Mouse (Mus musculus) adrenal gland, postnatal 25 days (tissue): ENCODE data around the gene Znrf3. TPM values are rescaled to one million over a fixed set of nuclear protein-coding genes. Genes with fewer than 3 reads are reported as not detected.
A peak's percentile ranks its signal among the peaks of the same experiment; 100 is the strongest.
"Not testable (repeated sequence)": the region's sequence is repeated elsewhere in the genome, so short reads cannot be mapped to it uniquely, and the experiment has no call there.

Experiments used
- DNase-seq: peaks from one replicate; pipeline ENCODE4 v3.0.0; 2021; ENCODE audit warnings: mixed read lengths
- long read RNA-seq: library from polyadenylated mRNA; stranded (forward); transcript quantifications from one replicate; pipeline ENCODE4 v2.0.0, GENCODE M21; 2021
- total RNA-seq: library from RNA; stranded (reverse); gene quantifications from 2 replicates; pipeline ENCODE4 v1.2.3, GENCODE M21; 2021

The Znrf3 gene
- 25.6 and 43.2 TPM in 2 replicates for total RNA-seq
- long read RNA-seq, full-length matches to known transcripts = 1 of 6 reads
- long read RNA-seq, partial matches to known transcripts = 1 of 6 reads
- long read RNA-seq, other reads (novel, unspliced or antisense) = 4 of 6 reads

DNA sequence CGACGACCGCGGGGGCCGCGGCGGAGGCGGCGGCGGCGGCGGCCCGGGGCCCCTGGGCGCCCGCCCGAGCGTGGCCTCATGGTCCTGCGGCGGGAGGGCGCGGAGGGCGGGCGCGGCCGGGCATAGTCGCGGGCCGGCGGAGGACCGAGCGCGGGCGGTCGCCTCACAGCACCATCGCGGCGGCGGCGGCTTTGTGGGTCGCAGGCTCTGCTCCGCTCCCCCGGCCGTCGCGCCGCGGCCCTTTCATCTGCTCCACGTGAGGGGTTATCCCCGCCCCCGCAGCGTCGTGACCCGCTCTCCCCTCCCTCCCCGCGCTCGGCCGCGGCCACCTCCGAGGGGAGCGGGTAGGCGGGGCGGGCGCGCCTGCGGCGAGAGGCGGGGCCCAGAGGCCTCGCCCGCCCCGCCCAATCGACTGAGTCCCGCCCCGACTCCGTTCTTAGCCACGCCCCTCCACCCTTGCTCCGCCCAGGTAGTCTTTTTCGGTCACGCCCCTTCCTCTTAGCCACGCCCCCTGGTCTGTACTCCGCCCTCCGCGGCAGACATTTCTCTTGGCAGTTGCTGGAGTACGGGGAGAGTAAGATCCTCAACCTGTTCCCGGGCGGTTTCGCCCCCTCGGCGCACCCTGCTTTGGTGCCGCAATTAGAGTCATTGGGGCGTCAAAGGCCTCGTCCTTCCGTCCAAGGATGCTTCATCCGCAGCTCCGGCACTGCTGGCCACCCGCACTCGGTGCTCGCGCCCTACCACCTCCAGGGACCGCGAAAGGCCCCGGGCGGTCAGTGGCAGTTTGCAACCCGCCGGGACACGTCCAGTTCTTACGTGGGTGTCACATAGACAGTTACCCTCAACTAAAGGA lies at the start of gene Znrf3:
Gene Znrf3 (minus strand): TSS at position 249 of the 853 bp plus-strand sequence.
- DNase-seq = peak; percentile 96

- DNase-seq = no peak
Observed at GRCm38 (mm10) chr11:5493869-5494268, 49.2 kb upstream of the Znrf3 start.

DNA sequence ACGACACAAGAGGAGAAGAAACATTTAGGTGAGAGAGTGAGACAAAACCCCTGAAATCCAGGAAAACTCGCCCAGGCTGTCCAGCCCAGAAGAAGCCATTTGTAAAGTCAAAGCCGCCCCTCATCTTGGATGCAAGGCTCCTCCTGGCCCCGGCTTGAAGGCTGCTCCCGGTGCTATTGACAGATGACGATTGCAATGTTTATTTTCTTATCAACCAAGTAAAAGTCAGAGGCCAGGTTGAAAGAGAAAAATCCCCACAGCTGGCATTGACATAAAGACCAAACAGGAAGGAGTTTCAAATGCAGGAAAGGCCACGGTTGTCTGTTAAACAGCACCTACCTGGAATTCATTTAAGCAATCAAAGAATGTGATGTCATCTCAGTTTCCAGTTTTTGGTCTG lies 47.3 kb upstream of the Znrf3 start:
- no peak for DNase-seq

DNA sequence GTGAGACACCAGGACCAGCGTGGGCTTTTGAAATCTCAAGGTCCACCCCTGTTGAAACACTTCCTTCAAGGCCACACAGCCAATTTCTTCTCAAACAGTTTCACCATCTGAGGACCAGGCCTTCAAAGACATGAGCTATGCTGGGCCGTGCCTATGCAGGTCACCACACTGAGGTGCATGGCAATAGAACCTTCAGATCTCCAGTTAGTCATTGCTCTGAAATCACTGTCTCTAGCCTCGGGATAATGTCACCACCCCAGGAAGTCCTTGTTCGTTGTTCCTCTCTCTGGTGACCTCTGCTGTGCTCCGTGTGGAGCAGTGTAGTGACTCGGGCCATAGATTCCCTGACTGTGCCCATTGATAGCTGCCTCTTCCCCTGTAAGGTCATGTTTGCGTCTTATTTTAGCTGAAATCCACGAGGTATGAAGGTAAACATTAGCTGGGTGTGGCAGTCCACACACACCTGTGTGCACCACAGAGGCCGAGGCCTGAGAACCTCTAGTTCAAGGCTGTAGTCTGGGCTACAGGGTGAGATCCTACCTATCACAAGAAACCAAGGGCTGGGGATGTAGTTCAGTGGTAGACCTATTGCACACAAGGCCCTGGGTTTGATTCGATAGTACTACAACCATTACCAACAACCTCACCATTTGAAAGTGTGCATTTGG lies 46.5 kb upstream of the Znrf3 start:
- DNase-seq = no peak

DNA sequence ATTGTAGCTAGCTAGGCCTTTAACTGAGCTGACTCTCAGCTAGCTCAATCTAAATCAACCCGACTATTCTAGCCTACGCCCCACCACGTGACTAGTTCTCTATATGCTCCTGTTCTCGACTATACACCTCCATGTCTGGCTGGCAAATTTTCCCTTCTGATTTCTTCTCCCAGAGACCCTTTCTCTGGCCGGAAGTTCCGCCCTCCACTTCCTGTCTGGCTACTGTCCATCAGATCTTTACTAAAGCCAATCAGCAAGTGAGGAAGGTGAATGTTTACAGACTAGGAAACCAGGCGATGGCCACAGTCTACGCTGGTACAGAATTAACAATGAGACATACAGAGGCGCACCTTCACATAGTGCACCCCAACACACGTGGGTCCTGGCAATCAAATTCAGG lies 44.8 kb upstream of the Znrf3 start:
- not testable (repeated sequence) for DNase-seq

DNA sequence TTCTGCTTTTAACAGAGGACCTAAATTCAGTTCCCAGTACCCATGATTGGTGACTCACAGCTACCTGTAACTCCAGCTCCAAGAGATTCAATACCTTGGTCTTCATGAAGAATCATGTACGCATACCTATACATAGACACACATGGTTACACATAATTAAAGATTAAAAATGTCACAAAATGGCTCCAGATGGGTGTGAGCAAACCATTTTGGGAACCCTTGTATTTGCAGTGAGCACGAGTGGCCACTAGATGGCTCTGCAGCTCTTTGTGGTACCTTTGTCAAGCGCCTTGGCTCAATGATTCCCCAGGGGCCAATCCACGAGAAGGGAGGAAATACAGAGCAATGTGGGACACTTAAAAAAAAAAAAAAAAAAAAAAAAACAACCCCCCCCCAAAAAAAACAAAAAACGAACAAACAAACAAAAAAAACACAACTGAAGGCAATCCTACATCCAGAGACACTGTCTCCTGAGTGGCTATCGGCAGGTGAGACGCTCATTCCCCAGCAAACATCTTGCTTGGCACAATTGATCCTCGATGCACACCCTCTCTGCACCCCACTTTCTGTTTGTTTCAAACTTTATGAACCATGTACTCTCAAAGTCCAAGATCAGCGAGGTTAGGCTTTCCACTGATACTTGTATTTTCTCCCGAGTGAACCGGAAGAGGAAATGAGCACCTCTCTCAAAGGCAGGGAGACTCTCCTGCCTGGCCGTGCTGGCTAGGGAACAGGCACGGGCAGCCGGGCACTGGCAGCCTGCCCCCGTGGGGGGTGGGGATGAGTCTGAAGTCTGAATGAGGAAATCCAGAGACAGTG lies 40.8 kb upstream of the Znrf3 start:
- DNase-seq = peak; percentile 79

DNA sequence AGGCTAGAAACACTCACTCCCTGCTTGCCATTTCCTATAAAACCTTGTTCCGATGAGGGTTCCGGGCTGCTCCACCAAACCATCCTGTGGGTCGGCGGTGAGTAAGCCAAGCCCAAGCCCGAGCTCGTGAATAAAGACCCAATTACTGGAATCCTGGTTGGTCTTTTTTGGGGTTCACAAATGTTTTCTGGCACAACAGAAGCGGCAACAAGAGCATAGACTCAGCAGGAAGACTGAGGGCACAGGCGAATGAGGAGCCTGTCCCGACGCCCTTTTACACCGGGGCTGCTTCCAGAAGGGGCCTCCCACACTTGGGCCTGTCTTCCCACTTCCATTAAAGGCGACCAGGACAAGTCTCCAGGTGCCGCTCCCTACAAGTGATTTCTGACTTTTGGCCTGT lies 37.9 kb upstream of the Znrf3 start:
- no peak for DNase-seq

DNA sequence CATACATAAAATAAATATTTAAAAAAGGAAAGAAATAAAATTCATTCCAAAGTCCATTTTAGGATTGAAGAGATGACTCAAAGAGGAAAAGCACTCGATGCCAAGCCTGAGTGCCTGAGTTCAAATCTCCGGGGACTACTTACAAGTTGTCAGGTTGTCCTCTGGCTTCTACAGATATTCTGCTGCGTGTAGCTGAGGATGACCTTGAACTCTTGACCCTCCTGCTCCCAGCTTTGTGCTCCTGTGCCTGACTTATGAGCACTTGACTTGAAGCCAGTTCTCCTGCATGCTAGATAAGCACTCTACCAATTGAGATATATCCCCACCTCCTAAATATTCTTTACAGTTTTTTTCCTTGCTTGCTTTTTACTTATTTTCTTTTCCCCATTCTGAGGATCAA lies 34.2 kb upstream of the Znrf3 start:
- no peak for DNase-seq

DNA sequence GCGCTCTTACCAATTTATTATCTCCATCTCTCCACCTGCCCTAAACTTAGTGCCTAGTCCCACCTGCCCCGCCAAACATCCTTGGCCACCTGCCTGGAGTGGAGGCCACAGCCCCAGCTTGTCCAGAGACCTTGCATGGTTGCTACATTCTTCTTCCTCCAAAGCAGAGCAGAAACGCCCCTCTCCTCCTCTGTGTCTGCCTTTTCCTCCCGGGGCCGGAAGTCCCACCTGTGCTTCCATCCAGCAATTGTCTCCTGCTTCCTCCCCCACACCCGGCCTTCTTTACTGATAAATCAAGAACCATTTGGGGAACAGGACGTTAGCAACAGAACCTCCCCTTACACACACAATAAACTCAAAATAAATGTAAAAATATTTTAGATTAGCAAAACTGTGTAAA lies 33.5 kb upstream of the Znrf3 start:
- DNase-seq = no peak

DNA sequence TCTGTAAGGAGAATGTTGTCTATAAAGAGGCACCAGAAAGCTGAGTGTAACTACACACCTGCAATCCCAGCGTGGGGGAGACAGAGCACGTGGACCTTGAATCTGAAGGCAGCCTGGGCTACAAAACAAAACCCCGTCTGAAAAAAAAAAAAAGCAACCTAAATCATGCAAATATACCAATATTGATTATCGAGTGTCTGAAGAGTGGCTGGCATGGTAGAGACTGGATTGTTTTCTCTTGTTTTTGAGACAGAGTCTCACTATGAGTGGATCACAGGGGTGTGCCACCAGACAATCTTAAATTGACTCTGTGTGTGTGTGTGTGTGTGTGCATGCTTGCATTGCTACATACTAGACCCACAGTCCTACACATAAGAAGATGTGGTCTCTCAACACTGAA lies 32.2 kb upstream of the Znrf3 start:
- no peak for DNase-seq

GRCm38 (mm10) chr11:5475556-5476118 lies 31.0 kb upstream of the Znrf3 start:
- not testable (repeated sequence) for DNase-seq

DNA sequence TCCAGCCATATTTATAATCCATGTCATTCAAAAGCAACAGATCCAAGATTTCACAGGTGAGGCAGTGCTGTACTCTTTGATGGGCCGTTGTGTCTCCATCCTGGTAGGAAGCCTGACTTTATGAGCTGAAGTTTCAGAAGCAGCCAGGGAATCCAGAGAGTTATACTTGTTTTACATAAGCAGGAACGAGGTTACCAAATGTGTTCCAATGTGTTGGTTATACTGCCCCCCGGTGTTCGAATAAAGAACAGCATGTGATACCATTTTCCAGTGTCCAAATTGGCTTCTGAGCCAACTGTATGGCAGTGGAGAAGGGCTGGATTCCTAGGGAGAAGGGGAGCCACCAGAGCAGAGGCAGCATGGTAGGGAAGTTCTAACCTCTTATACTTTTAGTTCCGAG lies 29.5 kb upstream of the Znrf3 start:
- DNase-seq = peak; percentile 41

- DNase-seq = no peak
Observed at GRCm38 (mm10) chr11:5470055-5470454, 25.4 kb upstream of the Znrf3 start.

- peak; percentile 25 for DNase-seq
Observed at GRCm38 (mm10) chr11:5469084-5469483, 24.4 kb upstream of the Znrf3 start.

- DNase-seq = no peak
Observed at GRCm38 (mm10) chr11:5468471-5468870, 23.8 kb upstream of the Znrf3 start.

DNA sequence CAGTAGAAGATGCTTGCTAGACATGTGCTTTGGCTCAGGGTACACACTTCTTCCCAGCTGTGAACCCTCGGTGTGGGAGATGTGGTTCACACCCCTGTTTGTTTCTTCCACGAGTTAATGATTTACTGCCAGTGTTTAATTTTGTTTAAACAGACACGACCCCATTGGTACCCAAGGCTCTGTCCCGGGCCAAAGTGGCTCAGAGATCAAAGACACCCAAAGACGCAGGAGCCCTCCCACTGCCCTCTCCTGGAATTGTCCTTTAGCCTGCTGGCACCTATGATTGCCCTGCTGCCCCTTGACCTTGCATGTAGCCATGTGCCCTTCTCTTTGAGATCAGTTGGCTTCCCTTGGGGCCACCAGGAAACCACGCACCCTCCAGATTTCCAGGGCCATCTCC lies 7.3 kb upstream of the Znrf3 start:
- DNase-seq = no peak

DNA sequence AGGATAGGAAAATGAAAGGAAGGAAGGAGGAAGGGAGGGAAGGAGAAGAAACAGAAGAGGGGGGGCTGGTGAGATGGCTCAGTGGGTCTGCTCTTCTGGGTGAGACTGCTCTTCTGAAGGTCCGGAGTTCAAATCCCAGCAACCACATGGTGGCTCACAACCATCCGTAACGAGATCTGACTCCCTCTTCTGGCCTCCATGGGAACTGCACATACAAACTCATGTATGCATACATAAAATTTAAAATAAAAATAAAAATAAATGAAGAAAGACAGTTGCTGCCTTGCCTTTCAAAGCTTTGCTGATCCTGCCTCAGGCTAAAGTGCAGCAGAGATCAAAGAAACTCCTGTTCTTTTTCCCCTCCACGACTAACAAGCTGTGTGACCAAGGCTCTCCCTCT lies 6.7 kb upstream of the Znrf3 start:
- no peak for DNase-seq

GRCm38 (mm10) chr11:5450701-5451100 lies 6.1 kb upstream of the Znrf3 start:
- no peak for DNase-seq

DNA sequence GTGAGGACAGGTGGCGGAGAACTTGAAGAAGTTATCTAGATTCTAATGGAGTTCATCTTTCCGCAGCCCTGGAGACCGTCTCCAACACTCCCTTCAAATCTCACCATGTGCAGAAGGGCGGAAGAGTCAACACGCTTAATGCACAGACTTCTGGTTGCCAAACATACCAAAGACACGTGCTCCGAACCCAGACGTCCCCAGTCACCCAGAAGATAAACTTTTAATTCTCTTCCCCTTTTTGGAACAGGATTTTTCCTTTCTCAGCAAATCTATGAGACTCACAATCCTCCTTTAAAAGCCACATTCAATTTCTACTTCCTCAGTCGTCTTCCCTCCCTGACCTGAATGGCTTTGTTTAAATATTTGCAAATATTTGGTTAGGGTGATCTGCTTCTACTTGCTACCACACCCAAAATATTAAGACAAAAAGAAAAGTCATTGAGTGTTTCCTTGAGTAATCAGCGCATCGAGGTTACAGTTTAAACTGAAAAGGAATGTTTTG lies 856 bp upstream of the Znrf3 start:
- no peak for DNase-seq

GRCm38 (mm10) chr11:5444234-5444598 lies 431 bp downstream of the Znrf3 start:
- peak; percentile 37 for DNase-seq

GRCm38 (mm10) chr11:5443511-5444233 lies 975 bp downstream of the Znrf3 start:
- DNase-seq = peak; percentile 35
